Comparison of ENCODE assay signal across 9 mouse cellular contexts in the genomic region with DNA sequence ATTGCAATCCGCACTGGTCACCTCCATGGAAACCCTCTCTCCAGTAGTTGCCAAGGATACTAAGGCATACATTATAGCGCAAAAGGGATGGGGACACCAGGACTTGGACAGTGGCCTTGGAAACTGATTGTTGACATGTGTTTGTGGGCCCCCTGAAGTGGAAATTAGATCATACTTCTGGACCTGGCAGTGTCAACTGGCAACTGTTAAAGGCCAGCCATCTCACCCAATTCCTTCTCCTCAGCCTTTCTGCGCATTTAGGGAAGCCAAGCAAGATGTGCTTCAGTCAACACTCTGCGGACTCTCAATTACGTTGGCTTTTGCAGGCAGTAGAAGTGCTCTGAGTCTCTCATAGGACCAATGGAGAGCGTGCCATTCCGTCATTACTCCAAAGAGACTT.
"Had no signal": no experiment of that assay in that cellular context is flagged by ENCODE, and none has a peak within 500 bp of the region (broad histone marks: within the 10 kb centered on the region; RNA-seq: fewer than 3 reads in every experiment).

No protein-coding gene starts in this region.

- H3K27ac ChIP-seq: layer of hippocampus, adult 2 months; limb, embryonic 10.5 days; liver, embryonic 15.5 days; neural tube, embryonic 12.5 days had no signal

- DNase-seq: kidney, postnatal 25 days; lung, embryonic 14.5 days; lung, postnatal 10 days; midbrain, embryonic 14.5 days; thymus, postnatal 4 days had no signal

- H3K4me3 ChIP-seq: layer of hippocampus, adult 2 months; limb, embryonic 10.5 days; liver, embryonic 15.5 days; neural tube, embryonic 12.5 days had no signal
